ENCODE assay signal across 11 mouse cellular contexts in genomic region chrX:152973476-152974203, GRCm38 (mm10). TPM values are rescaled to one million over a fixed set of nuclear protein-coding genes. Genes with fewer than 3 reads are reported as not detected.
DNase-seq lines count a peak whose midpoint lies in the region; ATAC-seq lines count a peak whose summit lies in the region.
"Not testable (repeated sequence)": the region's sequence is repeated elsewhere in the genome, so short reads cannot be mapped to it uniquely, and the experiment has no call there.
"Had no signal": no experiment of that assay in that cellular context is flagged by ENCODE, and none has a peak within 500 bp of the region (broad histone marks: within the 10 kb centered on the region; RNA-seq: fewer than 3 reads in every experiment).

No protein-coding gene starts in this region.

- 25% methylated on average over 6 of the region's 19 CpGs for WGBS in forebrain, embryonic 12.5 days
- 44% methylated on average over 6 of the region's 19 CpGs for WGBS in heart, embryonic 12.5 days
- 41% methylated on average over 5 of the region's 19 CpGs for WGBS in hindbrain, embryonic 14.5 days
- 37% methylated on average over 4 of the region's 19 CpGs for WGBS in kidney, embryonic 16.5 days
- whole genome bisulfite sequencing in liver, embryonic 16.5 days (ENCODE audit: insufficient replicate concordance): 38% methylated on average over 5 of the region's 19 CpGs
- 13% methylated on average over 6 of the region's 19 CpGs for WGBS in midbrain, embryonic 13.5 days

- H3K27ac ChIP-seq in forebrain, embryonic 12.5 days: peak overlapping the region; percentile 90
- not testable (repeated sequence) for H3K27ac ChIP-seq in heart, embryonic 12.5 days (ENCODE audit: poor library complexity, severe bottlenecking); kidney, embryonic 16.5 days (ENCODE audit: low read length); liver, embryonic 16.5 days (ENCODE audit: low read length)
- peak overlapping the region; percentile 74 for H3K27ac ChIP-seq in hindbrain, embryonic 14.5 days
- peak overlapping the region; percentile 90 for H3K27ac ChIP-seq in midbrain, embryonic 13.5 days

- peaks cover 13% of the 10 kb centered on the region for H3K4me1 ChIP-seq in forebrain, embryonic 12.5 days
- not testable (repeated sequence) for H3K4me1 ChIP-seq in heart, embryonic 12.5 days (replicated peaks); hindbrain, embryonic 14.5 days (replicated peaks; ENCODE audit: control insufficient read depth, insufficient read depth, low read length); kidney, embryonic 16.5 days (ENCODE audit: insufficient read depth, low read length); liver, embryonic 16.5 days (ENCODE audit: control insufficient read depth, low read depth, low read length); midbrain, embryonic 13.5 days (replicated peaks)

- ATAC-seq in cerebellum, adult (ENCODE audit: insufficient number of reproducible peaks, low FRiP score, low TSS enrichment): peak; percentile 56
- peak; percentile 95 for ATAC-seq in forebrain, embryonic 12.5 days (ENCODE audit: low FRiP score)
- 0 out of 2 replicates have a peak, but pooled peaks have one; percentile 18 for ATAC-seq in heart, embryonic 12.5 days (ENCODE audit: insufficient number of reproducible peaks, low FRiP score)
- ATAC-seq in hindbrain, embryonic 14.5 days (ENCODE audit: low FRiP score): peak; percentile 95
- ATAC-seq in kidney, embryonic 16.5 days (ENCODE audit: low FRiP score, low TSS enrichment): peak; percentile 91
- 0 out of 2 replicates have a peak, but pooled peaks have one; percentile 9 for ATAC-seq in liver, embryonic 16.5 days (ENCODE audit: low read depth)
- peak; percentile 98 for ATAC-seq in midbrain, embryonic 13.5 days
- ATAC-seq in neutrophil, adult 5-6 weeks (ENCODE audit: extremely low read depth, insufficient number of reproducible peaks, low FRiP score, poor library complexity, severe bottlenecking): peak; percentile 16; the same call in 1 of the 2 replicates

- peak overlapping the region; percentile 39 for H3K4me2 ChIP-seq in forebrain, embryonic 12.5 days
- peak overlapping the region; percentile 50 for H3K4me2 ChIP-seq in heart, embryonic 12.5 days
- peak overlapping the region; percentile 17 for H3K4me2 ChIP-seq in hindbrain, embryonic 14.5 days (replicated peaks)
- H3K4me2 ChIP-seq in kidney, embryonic 16.5 days (replicated peaks; ENCODE audit: low read depth, low read length): peak overlapping the region; percentile 15
- H3K4me2 ChIP-seq in liver, embryonic 16.5 days (ENCODE audit: low read depth, low read length): not testable (repeated sequence)
- H3K4me2 ChIP-seq in midbrain, embryonic 13.5 days (replicated peaks): peak overlapping the region; percentile 41

- H3K27me3 ChIP-seq in forebrain, embryonic 12.5 days: peaks cover 15% of the 10 kb centered on the region; the same call in 1 of the 2 replicates
- not testable (repeated sequence) for H3K27me3 ChIP-seq in heart, embryonic 12.5 days (replicated peaks); hindbrain, embryonic 14.5 days (ENCODE audit: control insufficient read depth, insufficient read depth, low read length); liver, embryonic 16.5 days (ENCODE audit: control insufficient read depth, insufficient read depth, low read depth, low read length); midbrain, embryonic 13.5 days
- peaks cover 19% of the 10 kb centered on the region for H3K27me3 ChIP-seq in kidney, embryonic 16.5 days (ENCODE audit: insufficient read depth, low read length)

- not testable (repeated sequence) for H3K9me3 ChIP-seq in forebrain, embryonic 12.5 days; heart, embryonic 12.5 days (replicated peaks); hindbrain, embryonic 14.5 days (ENCODE audit: control insufficient read depth, low read length); kidney, embryonic 16.5 days (ENCODE audit: low read length); liver, embryonic 16.5 days (replicated peaks; ENCODE audit: control insufficient read depth, low read length); midbrain, embryonic 13.5 days

- H3K9ac ChIP-seq in forebrain, embryonic 12.5 days; heart, embryonic 12.5 days; hindbrain, embryonic 14.5 days; kidney, embryonic 16.5 days (replicated peaks; ENCODE audit: low read length); liver, embryonic 16.5 days (ENCODE audit: low read depth, low read length); midbrain, embryonic 13.5 days (replicated peaks): not testable (repeated sequence)

- H3K4me3 ChIP-seq in forebrain, embryonic 12.5 days (replicated peaks); hindbrain, embryonic 14.5 days (replicated peaks; ENCODE audit: low read length); kidney, embryonic 16.5 days (ENCODE audit: low read length); liver, embryonic 16.5 days (ENCODE audit: low read depth, low read length); midbrain, embryonic 13.5 days (replicated peaks): not testable (repeated sequence)
- 0 out of 2 replicates have a peak overlapping the region, but pooled peaks have one; percentile 8 for H3K4me3 ChIP-seq in heart, embryonic 12.5 days

- not testable (repeated sequence) for H3K36me3 ChIP-seq in forebrain, embryonic 12.5 days (replicated peaks); heart, embryonic 12.5 days; hindbrain, embryonic 14.5 days (replicated peaks; ENCODE audit: control insufficient read depth, insufficient read depth); kidney, embryonic 16.5 days (ENCODE audit: insufficient read depth, low read length); liver, embryonic 16.5 days (ENCODE audit: control insufficient read depth, insufficient read depth); midbrain, embryonic 13.5 days

- not testable (repeated sequence) for DNase-seq in hindbrain, embryonic 14.5 days (ENCODE audit: low spot score)

RNA-seq across cellular contexts. Expression of gene Usp51, which starts 32.6 kb away (rescaled TPM):
- 3.3 and 5.1 TPM in 2 replicates for polyA plus RNA-seq in forebrain, embryonic 12.5 days (2016; fragmentation: Nextera tagmentation; extraction: Ambion mirVana)
- 0.96 and 1.5 TPM in 2 replicates for polyA plus RNA-seq in heart, embryonic 12.5 days (2016; fragmentation: Nextera tagmentation; extraction: Ambion mirVana)
- 3.3 and 3.7 TPM in 2 replicates for polyA plus RNA-seq in hindbrain, embryonic 14.5 days (2014; fragmentation: Nextera tagmentation; extraction: Ambion mirVana)
- polyA plus RNA-seq in kidney, embryonic 16.5 days (2015; fragmentation: Nextera tagmentation; extraction: Ambion mirVana): 0.56 and 1.0 TPM in 2 replicates
- 0.14 TPM in 2 replicates for polyA plus RNA-seq in liver, embryonic 16.5 days (2015; fragmentation: Nextera tagmentation; extraction: Ambion mirVana)
- 2.7 and 3.0 TPM in 2 replicates for polyA plus RNA-seq in midbrain, embryonic 13.5 days (2015; fragmentation: Nextera tagmentation; extraction: Ambion mirVana)
- total RNA-seq in neutrophil, adult 5-6 weeks (2017): not detected in 2 replicates
- total RNA-seq: monocyte, adult 5-6 weeks had no signal
- polyA plus RNA-seq: large intestine, adult 2 months; thymus, adult 2 months had no signal

Comparison
In these comparisons a context has a peak if more than half of its experiments do, and no peak if none do; other contexts are left out.
1. ATAC-seq: peak in every context shown above with its lines; median percentile 98 in midbrain, embryonic 13.5 days; 95 in forebrain, embryonic 12.5 days; 95 in hindbrain, embryonic 14.5 days; 91 in kidney, embryonic 16.5 days; 56 in cerebellum, adult; 18 in heart, embryonic 12.5 days; 16 in neutrophil, adult 5-6 weeks; 9 in liver, embryonic 16.5 days.